Mouse (Mus musculus): ENCODE data around the gene Lamb2.

GRCm38 (mm10) chr9:108489702-108490558, 10.4 kb downstream of the Lamb2 start:
- TF ChIP-seq POLR2A (IDR thresholded peaks at IDR 0.05; ENCODE audit: control insufficient read depth in 1 of 2, insufficient read depth in 1 of 2, low read depth in 1 of 2, low read length in 2 of 2, poor library complexity in 1 of 2) (no peak; a peak in 1 of 4 replicates), MAFK (IDR thresholded peaks at IDR 0.05; ENCODE audit: borderline replicate concordance, low read depth, low read length) (no peak), GABPA (IDR thresholded peaks at IDR 0.05; ENCODE audit: low read depth, low read length) (no peak), POLR2AphosphoS5 (IDR thresholded peaks at IDR 0.05; ENCODE audit: borderline replicate concordance, low read depth, low read length) (no peak), JUND (IDR thresholded peaks at IDR 0.05; ENCODE audit: low read depth, low read length) (no peak), MXI1 (IDR thresholded peaks at IDR 0.05; ENCODE audit: low read depth, low read length) (no peak), RAD21 (IDR thresholded peaks at IDR 0.05; ENCODE audit: low read depth, low read length) (no peak), CTCF (IDR thresholded peaks at IDR 0.05 in 2 of 3, conservative IDR thresholded peaks at IDR 0.05 in 1 of 3; ENCODE audit: control insufficient read depth in 1 of 3, insufficient read depth in 1 of 3, low read depth in 2 of 3, low read length in 3 of 3, poor library complexity in 1 of 3, severe bottlenecking in 1 of 3) (no peak), ZNF384 (IDR thresholded peaks at IDR 0.05; ENCODE audit: low read depth, low read length) (no peak), ETS1 (IDR thresholded peaks at IDR 0.05; ENCODE audit: low read depth, low read length) (no peak), E2F4 (IDR thresholded peaks at IDR 0.05; ENCODE audit: borderline replicate concordance, low read depth, low read length) (no peak)

All from MEL (cell line).